Mouse (Mus musculus) adrenal gland (tissue): ENCODE measurements around the gene Atp2b2.

ENCODE experiments used
- intact Hi-C: fragments of 180-260 bp; cut with DNase I; formaldehyde crosslinking; loops from one replicate; pipeline ENCODE4 v1.15.1; 2025
- long read RNA-seq, 2 experiments: library from polyadenylated mRNA; unstranded; transcript quantifications; one replicate each; pipeline ENCODE4 v2.0.0; 2020; ENCODE audit warnings: borderline replicate concordance in 1 of 2; ENCODE audit not compliant: insufficient replicate concordance in 1 of 2

Gene Atp2b2
- long read RNA-seq, experiment 1, partial matches to known transcripts: 0 of 2 reads
- long read RNA-seq, experiment 1, other reads (novel, unspliced or antisense): 1 of 2 reads
- long read RNA-seq, experiment 2, partial matches to known transcripts: 2 of 2 reads
- long read RNA-seq, experiment 2, other reads (novel, unspliced or antisense): 0 of 2 reads

DNA sequence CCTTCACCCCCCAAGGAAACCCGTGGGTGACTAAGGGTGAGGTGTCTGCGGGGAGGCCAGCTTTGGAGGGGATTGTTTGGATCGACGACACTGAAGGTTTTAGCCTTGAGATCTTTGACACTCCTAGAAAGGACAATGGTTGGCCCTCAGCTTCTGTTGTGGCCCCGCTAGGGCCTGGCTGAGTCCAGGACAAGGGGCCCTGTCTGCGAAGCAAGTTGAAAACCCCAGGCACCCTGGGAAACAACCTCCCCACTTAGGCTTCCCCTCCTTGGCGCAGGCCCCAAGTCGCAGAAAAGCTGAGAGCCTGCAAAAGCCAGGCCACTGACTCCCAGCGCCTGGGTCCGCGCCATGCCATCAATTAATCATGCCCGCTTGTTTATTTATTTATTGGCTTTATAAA is at the start of gene Atp2b2:
Gene Atp2b2 (minus strand): TSS at position 282 of the 400 bp plus-strand sequence.
- intact Hi-C loops: no loop called here

DNA sequence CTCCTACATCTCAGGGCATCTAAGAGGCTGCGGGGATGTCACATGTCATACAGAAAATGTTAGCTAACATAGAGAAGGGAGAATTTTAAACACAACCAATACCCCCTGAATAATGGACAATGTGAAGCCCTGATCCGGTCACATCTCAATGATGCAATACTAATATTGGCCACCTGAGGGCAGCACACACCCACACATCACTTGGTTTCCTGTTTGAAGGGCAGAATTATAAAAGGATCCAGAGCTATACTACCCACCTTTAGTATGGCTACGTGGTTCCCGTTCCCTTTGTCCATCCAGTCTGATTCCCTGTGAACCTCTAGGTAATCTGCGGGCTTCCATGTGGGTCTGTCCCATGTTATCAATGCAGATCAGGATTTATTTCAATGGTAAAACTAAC is 47.2 kb upstream of the Atp2b2 start:
- intact Hi-C loops: loop anchor here (2.0 to 10.0 kb wide), 4 partner anchors 163 to 605 kb away; no protein-coding TSS in a partner anchor

DNA sequence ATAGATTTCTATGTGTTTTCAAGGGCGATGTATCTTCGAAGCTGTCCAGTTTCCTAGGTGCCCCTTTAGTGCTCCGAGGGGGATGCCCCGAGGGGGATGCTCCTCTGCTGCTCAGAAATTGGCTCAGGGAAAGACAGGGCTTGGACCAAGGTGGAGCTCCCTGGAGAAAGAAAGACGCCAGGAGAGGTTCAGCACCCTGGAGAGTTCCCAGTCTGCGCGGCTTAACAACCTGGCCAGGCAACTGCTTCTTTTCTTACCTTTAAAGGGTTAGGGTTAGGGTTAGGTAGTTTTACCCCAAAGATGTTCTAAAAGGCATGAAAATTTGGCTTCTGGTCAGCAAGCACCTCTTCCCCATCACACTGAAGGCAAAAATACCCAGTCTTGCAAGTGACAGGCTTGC is 44.7 kb upstream of the Atp2b2 start:
- intact Hi-C loops: loop anchor here (2.0 to 10.0 kb wide), 4 partner anchors 165 to 608 kb away; no protein-coding TSS in a partner anchor

DNA sequence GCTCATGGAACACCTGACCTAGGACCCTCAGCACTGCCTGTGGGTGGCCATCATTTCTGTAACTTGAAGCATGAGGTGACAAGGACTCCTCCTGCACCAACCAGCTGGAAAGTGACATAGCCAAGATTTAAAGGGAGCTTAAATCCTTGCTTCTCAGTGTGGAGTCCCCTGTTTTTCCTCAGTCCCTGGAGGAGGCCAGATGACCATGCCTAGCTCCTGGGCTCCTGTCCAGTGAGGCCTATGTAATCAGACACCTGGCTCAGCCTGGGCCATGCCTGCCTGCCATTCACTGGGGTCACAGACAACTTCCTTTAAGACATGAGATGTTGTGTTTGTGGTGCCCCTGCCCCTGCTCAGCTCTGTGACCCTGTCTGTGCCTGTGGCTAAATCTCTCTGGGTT is 36.1 kb upstream of the Atp2b2 start:
- intact Hi-C loops: loop anchor here (10.0 kb wide), 1 partner anchor 254 kb away; no protein-coding TSS in a partner anchor

DNA sequence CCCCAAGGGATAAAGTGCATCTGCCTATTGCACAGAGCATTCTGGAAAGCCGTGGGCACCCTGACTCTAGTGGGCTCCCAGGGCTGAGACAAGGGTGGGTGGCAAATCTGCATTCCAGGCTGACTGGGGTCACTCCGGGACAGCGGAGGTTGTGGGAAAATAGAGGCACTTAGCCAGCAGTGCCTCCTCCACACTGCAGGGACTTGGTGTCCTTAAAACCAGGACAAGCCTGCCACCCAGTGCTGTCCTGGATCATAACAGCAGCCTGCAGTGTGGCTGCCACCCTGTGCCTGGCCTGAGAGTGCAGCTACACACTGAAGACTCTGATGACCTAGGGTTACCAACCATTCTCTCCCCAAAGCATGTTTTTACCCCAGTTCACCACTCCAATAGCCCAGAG is 34.1 kb upstream of the Atp2b2 start:
- intact Hi-C loops: loop anchor here (10.0 kb wide), 1 partner anchor 252 kb away; no protein-coding TSS in a partner anchor

DNA sequence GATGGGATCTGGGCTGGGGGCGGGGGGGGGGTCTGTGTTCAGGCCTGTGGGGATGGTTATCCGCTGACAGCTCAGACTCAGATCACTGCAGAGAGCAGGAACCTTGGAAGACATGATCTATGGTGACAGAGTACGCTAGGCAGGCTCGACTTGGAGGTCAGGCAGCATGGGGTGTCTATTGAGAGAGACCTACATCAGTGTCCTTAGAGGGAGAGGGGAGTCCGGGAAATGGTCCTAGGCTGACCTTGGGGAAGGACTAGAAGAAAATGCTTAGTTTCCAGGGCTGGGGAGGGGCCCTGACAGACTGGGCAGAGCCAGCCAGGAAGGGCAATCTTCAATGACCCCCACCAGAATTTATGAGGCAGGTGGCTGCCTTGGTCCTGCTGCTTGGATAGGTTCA is 33.6 kb upstream of the Atp2b2 start:
- intact Hi-C loops: loop anchor here (10.0 kb wide), 1 partner anchor 251 kb away; no protein-coding TSS in a partner anchor

DNA sequence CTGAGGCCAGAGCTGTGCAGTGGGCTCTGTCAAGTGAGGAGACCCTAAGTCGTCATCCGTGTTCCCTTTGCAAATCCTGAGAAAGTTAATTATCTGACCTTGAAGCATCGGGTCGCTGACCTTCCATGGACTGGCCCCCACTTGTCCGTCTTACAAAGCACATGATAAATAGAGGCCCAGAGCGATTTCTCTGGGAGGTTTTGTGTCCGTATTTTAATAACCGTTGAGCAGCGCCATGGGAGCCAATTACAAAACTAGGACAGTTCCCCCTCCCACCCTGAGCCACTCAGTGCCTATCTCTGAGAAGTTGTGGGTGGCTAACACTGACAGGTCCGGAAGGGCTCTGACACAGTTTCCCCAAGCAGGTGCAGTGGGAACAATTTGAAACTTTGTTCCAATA is 32.5 kb upstream of the Atp2b2 start:
- intact Hi-C loops: loop anchor here (10.0 kb wide), 1 partner anchor 250 kb away; no protein-coding TSS in a partner anchor

DNA sequence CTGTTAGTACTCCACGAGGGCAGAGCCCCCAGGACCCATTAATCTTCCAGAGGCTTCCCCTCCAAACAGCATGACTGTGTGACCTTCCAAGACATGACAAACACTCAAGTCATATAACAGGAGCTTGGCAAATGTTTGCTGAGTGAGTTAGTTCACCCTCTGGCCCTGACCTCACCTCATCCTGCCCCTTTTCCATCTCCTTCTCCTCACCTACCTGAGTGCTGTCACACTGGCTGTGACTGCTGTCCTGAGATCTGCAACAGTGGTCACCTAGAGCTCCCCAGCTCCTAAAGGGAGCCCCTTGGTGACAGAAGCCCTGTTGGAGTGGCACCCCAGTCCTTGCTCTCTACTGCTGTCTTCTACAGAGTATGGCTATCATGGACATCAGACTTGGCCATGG is 31.8 kb upstream of the Atp2b2 start:
- intact Hi-C loops: loop anchor here (10.0 kb wide), 1 partner anchor 249 kb away; no protein-coding TSS in a partner anchor

DNA sequence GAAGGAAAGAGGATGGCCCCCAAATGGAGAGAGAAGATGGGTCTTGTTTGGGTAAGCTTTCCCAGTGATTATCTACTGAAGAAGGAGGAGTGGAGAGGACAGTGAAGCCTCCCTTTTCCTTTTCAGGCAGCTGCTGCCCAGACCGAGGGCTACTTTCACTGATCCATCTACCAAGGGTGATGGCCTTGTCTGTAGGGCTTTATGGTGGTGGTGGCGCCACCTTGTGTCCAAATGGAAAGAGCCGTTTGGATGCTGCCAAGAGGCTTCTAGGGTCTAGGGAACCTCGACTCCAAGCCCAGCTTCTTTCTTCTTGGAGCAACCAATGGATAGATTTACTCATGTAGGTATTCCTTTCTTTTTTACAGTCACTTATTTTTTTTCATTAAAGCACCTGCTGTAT is 29.2 kb upstream of the Atp2b2 start:
- intact Hi-C loops: loop anchor here (2.0 to 10.0 kb wide), 2 partner anchors 247 to 311 kb away; no protein-coding TSS in a partner anchor

DNA sequence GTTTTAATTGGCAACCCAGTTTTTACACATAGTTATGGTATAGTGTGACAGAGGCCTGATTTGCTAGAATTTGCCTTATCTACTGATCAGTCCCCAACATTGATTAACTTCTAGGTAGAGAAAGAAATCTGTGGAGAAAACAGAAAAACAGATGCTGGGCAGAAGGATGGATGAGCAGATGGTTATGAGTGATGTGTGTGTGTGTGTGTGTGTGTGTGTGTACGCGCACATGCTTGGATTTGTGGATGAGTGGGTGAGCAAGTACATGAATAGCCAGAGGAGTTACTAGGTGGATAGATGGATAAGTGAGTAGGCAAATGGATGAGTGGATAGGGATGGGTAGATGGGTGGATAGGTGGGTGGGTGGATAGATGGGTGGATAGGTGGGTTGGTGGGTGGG is 20.7 kb upstream of the Atp2b2 start:
- intact Hi-C loops: no loop called here

DNA sequence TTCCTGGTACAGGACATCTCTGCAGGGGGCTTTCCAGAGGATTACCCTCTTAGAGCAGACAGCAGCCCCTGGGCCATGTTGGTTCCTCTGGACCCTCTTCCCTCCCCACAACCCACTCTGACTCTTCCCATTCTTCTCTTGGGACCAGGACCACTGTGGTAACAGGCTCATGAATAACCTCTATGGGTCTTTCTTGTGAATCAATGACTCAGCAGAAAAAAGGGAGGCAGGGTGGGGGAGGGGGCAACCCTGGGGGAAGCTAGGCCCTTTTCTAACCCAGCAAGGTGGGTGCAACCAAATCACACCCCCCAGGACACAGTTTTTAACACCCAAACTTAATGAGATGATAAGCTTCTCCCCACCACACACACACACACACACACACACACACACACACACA is 20.3 kb upstream of the Atp2b2 start:
- intact Hi-C loops: no loop called here

DNA sequence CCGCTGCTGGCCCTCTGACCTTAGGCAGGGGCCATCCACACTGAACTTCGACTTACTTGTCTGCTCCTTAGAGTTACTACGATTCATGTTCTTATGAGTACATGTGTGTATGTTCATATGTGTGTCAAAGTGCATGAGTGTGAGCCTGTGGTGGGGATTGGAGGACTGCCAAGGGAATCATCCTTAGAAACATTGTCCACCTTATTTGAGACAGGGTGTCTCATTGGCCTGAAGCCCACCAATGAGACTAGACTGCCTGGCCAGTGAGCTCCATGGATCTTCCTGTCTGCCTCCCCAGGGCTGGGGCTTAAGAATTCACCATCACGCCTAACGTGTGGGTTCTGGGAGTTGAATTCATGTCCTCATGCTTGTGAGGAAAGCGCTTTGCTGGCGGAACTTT is 16.8 kb upstream of the Atp2b2 start:
- intact Hi-C loops: no loop called here

DNA sequence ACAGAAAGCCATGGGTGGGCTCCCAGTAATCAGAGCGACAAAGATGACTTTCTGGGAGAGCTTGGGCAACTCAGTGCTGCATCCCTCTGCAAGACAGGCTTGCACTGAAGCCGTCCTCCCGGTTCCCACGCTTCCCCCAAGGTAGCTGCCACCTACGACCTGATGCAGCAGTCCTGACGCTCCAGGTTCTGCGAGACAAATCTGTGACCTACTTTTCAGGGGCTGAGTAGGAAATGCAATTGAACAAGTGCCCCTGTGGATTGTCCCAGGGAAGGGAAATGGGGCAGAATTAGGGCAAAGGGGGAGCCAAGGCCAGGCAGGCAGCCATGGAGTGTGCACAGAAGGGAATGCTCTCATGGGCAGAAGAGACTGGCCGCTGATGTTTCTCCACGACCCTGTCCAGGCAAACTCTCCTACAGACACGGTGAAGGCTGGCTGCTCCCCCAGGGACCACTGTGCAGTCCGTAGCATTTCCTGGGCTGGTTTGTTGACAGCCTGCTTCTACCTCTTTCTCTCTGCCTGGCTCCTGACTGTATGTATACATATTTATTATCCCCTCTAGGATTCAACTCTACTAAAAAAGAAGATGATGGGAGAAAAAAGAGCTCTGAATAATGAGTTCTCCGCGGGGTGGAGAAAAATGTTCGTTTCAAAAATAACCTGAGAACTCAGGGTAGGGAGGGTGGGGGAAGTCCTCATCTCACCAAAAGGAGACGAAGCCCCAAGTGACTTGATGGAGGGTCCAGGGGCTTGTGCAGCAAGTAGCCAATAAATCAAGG is 15.8 kb upstream of the Atp2b2 start:
- intact Hi-C loops: no loop called here

DNA sequence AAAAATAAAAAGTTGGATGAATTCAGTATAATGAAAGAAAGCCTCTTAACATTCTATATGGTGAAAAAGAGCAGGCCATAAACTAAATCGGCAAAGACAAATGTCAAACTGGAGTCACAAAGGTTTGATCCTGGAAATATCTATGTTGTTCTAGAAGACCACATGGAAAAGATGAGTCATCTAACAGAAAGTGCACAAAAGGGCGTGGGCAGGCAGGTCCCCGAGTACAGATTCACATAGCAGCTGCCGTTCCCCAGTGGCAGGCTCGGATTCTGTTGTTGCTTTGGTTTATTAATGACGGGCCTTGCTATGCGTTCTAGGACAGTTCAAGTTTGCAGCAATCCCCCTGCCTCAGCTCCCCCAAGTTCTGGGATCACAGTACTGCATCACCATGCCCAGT is 12.9 kb upstream of the Atp2b2 start:
- intact Hi-C loops: no loop called here

DNA sequence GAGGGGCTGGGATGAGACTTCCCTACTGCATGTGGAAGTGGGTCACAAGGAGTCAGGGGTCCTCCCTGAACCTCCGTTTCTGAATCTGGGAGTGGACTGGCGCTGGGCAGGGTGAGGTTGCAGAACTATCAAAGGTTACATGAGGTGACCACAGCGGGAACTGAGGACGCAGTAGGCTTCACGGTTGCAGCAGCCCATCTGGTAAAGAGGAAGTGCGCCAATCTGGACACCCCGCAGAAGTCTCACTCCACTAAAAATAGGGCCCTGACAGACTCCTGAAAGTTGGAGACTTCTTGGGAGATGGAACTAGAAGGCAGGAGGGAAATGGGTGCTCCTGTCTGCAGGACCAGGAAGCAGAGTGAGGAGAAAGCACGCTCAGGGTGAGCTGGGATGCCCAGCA is 2.5 kb upstream of the Atp2b2 start:
- intact Hi-C loops: no loop called here

DNA sequence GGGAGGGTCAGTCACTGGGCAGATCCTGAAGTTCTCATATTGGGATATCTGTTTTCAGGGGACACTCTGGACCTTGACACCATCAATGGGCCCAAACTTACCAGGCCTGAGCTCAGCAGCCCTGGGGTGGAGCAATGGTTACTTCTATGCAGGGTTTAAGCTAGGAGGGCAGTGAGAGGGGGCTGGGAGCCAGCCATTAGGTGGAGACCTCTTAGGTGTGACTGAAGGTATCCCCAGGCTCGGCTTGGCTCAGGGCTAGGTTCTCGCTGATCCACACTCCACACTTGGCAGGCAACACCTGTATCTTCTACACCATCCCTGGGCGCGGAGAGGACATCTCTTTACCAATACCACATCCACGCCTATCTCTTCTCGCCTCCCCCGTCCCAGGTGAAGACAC is 423 bp upstream of the Atp2b2 start:
- intact Hi-C loops: no loop called here

DNA sequence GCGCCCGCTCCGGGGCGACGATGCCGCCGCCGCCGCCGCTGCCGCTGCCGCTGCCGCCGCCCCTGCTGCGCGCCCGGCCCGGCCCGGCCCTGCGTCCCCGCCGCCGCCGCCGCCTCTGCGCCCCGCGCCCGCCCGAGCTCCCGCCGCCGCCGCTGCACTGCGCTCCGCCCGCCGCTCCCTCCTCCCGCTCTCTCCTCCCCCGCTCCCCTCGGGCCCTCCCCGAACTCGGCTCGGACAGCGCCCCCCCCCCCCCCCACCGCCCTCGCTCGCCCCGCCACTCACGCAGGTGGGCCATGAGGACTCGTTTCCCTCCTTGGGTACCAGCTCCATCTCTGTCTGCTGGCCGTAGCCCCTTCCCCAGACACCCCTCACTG is 515 bp downstream of the Atp2b2 start:
- intact Hi-C loops: no loop called here

DNA sequence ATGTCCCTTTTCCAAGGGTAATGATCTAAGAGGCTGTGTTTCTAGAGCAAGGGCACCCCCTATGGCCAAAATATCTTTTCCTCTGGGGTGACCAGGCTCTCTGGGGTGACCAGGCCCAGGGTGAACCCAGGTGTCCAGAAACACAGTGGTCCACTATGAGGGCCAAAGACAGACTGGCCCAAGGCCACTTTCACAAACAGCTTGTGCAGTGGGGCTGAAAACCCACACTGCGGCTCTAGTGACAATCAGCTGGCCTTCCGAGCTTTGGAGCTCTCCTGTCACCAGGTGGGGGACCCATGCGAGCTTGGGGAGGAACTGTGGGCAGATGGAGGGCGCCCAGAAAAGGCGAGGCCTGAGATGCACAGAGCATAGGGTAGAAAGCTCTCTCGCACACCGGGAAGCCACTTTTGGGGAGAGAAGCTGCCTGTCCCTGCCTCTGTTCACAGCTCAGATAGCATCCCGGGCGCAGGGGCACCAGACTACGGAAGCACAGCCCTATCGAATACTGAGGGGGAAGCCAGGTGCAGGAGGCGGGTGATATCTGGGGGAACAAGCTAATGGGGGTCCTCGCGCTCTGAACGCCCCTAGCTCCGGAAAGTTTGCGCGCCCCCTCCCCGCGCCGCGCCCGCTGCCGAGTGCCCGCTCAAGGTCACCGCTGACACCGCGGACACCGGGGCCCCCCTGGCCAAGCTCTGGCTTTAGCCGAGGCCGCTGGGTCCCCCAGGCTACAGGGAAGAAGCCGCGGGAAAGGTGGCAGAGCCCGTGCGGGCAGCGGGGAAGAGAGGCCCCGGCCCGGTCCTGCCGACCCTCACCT is 1.1 kb downstream of the Atp2b2 start:
- intact Hi-C loops: no loop called here

DNA sequence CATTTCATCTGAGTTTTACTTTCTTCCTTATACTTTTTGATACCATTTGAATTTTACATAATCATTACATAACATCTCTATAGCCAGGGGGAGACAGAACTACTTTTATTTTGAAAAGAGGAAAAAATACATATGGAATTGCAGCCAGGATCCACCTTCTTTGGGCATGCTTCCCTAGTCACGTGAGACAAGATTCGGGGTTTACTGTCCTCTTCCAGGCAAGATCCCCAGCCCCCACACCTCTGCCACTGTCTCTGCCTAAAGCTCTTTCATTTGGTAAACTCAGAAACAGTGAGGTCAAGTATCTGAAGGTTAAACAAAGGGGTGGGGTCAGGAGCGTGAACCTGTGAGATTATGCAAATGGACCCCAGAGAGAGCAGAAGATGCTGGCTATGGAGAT is 6.7 kb downstream of the Atp2b2 start:
- intact Hi-C loops: no loop called here

DNA sequence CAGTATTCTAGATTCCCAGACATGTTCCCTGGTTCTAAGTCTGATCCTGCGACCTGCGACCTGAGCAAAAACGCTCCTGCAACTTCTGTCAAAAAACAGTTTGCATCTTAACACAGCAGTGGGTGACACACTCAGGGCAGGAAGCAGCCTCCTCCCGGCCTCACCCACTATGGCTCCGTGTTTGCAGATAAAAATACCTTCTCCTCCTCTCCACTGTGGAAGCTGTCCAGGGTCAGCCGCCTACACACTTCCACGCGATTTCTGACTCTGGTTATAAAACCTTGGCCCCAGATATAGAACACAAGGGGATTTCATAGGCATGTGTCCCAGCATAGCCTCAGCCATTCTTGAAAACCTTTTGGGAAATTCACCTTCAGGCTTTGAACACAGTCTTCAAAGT is 9.6 kb downstream of the Atp2b2 start:
- intact Hi-C loops: no loop called here

DNA sequence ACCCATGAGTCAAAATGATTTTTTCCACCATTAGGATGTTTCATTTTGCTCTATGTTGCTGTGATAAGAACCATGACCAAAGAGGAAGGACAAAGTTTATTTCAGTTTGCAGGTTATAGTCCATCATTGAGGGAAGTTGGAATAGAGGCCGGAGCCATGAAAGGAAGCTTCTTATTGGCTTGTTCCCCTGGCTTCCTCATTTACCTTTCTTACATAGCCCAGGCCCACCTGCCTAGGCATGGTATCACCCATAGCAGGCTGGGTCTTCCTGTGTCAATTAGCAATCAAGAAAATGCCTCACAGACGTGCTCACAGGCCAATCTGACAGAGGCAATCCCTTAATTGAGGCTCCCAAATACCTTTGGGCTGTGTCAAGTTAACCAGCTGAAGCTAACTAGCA is 18.6 kb downstream of the Atp2b2 start:
- intact Hi-C loops: no loop called here

DNA sequence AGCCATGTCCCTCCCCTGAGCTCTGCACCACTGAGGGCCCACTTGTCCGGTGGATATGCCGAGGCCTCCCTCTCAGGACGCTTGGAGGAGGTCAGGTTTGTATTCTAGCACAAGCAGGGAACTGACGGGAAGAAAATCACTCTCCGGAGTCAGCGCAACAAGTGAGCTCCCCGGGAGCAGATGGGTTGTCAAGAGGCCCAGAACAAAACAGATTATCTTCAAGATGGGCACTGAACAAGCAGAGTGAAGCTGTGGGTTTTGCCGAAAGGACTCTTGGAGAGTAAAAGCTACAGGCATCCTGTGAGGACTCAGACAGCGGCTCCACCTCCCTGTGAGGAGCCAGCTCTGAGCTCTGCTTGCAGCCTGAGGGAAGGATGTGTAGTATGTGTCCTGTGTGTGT is 20.3 kb downstream of the Atp2b2 start:
- intact Hi-C loops: no loop called here
